Mouse (Mus musculus): ENCODE data around the gene Comp. TPM values are rescaled to one million over a fixed set of nuclear protein-coding genes. Genes with fewer than 3 reads are reported as not detected.

Gene Comp
- polyA plus RNA-seq, 1 experiment from 2014 or later = 0.13 TPM

DNA sequence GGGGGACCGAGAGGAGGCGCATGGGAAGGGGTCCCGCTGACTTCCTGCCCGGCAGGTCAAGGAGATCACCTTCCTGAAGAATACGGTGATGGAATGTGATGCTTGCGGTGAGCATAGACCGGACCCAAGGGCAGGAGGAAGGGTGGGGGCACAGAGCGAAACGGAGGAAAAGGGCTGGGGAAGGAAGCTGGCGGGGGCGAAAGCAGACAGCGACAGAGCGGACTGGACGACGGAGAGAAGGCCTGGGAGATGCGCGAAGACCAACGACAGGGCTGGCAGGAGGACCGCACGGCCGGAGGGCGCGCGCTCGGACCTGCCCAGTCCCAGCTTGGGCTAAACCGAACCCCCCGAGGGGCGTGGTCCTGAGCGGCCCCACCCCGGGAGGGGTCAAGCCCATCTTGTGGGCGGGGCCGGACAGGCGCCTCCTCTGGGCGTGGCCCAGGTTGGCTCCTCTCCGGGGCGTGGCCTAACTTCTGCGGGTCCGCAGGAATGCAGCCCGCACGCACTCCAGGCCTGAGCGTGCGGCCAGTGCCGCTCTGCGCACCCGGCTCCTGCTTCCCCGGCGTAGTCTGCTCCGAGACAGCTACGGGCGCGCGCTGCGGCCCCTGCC lies 1.1 kb downstream of the Comp start:
- Histone ChIP-seq H3K36me3 (ENCODE audit: insufficient read depth, low read length) (no peaks in the 10 kb centered on the region), H3K4me3 (ENCODE audit: low read depth, low read length) (peak overlapping the region; percentile 27), H3K9me3 (ENCODE audit: low read length) (no peaks in the 10 kb centered on the region), H3K27me3 (replicated peaks; ENCODE audit: insufficient read depth, low read length) (peaks cover 54% of the 10 kb centered on the region), H3K9ac (replicated peaks; ENCODE audit: low read depth) (no peak overlapping the region), H3K4me2 (replicated peaks; ENCODE audit: low read depth, low read length) (peak overlapping the region; percentile 44), H3K4me1 (ENCODE audit: insufficient read depth, low read depth, low read length) (peaks cover 9% of the 10 kb centered on the region; the same call in 1 of the 2 replicates), H3K27ac (ENCODE audit: low read length) (no peak overlapping the region)
- DNase-seq (ENCODE audit: low spot score) (peak; percentile 80), ATAC-seq (peak; percentile 84)
- TF ChIP-seq CTCF (IDR thresholded peaks at IDR 0.05) (no peak), EP300 (IDR thresholded peaks at IDR 0.05) (no peak)
- under 1% methylated on average over 36 of the region's 53 CpGs for WGBS

DNA sequence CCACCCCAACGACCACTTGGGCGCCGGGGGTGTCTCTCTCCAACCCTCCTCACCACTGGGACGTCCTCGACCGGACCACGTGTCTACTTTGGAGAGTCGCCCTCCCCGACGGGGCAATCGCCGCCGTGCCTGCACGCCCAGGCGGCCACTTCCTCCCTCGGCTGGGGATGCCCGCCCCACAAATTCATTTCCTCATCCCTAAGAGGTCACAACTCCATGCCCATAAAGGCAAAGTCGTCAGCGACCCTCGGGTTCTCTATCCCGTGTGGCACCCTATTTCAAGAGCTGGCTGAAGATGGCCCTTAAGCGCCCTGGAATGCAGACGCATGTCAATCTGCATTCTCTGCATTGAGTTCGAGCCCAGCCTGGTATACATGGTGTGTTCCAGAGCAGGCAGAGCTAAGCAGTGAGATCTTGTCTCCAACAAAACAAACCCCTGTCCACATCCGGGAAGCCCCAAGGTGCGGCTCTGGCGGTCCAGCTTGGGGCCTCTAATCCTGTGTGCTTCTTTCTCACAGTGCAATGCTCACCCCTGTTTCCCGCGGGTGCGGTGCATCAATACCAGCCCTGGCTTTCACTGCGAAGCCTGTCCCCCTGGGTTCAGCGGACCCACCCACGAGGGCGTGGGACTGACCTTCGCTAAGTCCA lies 2.0 kb downstream of the Comp start:
- Histone ChIP-seq H3K27me3 (replicated peaks; ENCODE audit: insufficient read depth, low read length) (peaks cover 54% of the 10 kb centered on the region), H3K4me2 (replicated peaks; ENCODE audit: low read depth, low read length) (no peak overlapping the region), H3K36me3 (ENCODE audit: insufficient read depth, low read length) (no peaks in the 10 kb centered on the region), H3K27ac (ENCODE audit: low read length) (no peak overlapping the region), H3K4me1 (ENCODE audit: insufficient read depth, low read depth, low read length) (peaks cover 9% of the 10 kb centered on the region; the same call in 1 of the 2 replicates), H3K4me3 (ENCODE audit: low read depth, low read length) (peak overlapping the region; percentile 27; the same call in 1 of the 2 replicates), H3K9ac (replicated peaks; ENCODE audit: low read depth) (no peak overlapping the region), H3K9me3 (ENCODE audit: low read length) (no peaks in the 10 kb centered on the region)
- ATAC-seq (peak; percentile 14), DNase-seq (ENCODE audit: low spot score) (no peak)
- TF ChIP-seq EP300 (IDR thresholded peaks at IDR 0.05) = no peak
- TF ChIP-seq CTCF (IDR thresholded peaks at IDR 0.05) = no peak
- 6% methylated on average over 35 of the region's 35 CpGs for WGBS

DNA sequence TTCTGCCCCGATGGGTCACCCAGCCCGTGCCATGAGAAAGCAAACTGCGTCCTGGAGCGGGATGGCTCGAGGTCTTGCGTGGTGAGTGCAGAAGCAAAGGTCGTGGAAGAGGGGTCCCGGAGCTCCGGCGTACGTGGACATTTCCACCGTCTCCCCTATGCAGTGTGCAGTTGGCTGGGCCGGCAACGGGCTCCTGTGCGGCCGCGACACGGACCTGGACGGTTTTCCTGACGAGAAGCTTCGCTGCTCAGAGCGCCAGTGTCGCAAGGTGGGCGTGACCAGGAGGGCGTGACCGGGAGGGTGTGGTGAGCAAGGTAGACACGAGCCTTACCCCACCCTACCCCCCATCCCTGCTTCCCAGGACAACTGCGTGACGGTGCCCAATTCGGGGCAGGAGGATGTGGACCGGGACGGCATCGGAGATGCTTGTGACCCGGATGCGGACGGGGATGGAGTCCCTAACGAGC lies 3.0 kb downstream of the Comp start:
- H3K4me3 ChIP-seq (ENCODE audit: low read depth, low read length) = no peak overlapping the region; the same call in 1 of the 2 replicates
- peaks cover 54% of the 10 kb centered on the region for H3K27me3 ChIP-seq (replicated peaks; ENCODE audit: insufficient read depth, low read length)
- no peak overlapping the region for H3K27ac ChIP-seq (ENCODE audit: low read length)
- H3K4me2 ChIP-seq (replicated peaks; ENCODE audit: low read depth, low read length) = peak overlapping the region; percentile 28; the same call in 1 of the 2 replicates
- DNase-seq (ENCODE audit: low spot score) = no peak
- TF ChIP-seq CTCF (IDR thresholded peaks at IDR 0.05) = no peak
- no peak for TF ChIP-seq EP300 (IDR thresholded peaks at IDR 0.05)
- H3K36me3 ChIP-seq (ENCODE audit: insufficient read depth, low read length) = no peaks in the 10 kb centered on the region
- no peaks in the 10 kb centered on the region for H3K9me3 ChIP-seq (ENCODE audit: low read length)
- peaks cover 9% of the 10 kb centered on the region; the same call in 1 of the 2 replicates for H3K4me1 ChIP-seq (ENCODE audit: insufficient read depth, low read depth, low read length)
- ATAC-seq = no peak
- no peak overlapping the region for H3K9ac ChIP-seq (replicated peaks; ENCODE audit: low read depth)
- 6% methylated on average over 30 of the region's 37 CpGs for whole genome bisulfite sequencing

DNA sequence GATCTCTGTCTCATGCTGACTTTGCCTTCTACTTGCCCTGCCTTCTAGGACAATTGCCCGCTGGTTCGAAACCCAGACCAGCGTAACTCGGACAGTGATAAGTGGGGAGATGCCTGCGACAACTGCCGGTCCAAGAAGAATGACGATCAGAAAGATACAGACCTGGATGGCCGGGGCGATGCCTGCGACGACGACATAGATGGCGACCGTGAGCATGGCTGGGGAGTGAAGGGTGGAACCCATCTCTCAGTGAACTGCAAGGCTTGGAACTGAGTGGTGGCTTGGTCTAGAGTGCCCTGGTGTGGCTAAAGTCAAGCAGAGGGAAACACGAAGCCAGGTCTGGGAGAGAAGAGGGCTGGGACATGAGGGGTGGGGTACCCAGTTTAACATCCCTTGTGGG lies 3.7 kb downstream of the Comp start:
- H3K4me3 ChIP-seq (ENCODE audit: low read depth, low read length) = no peak overlapping the region
- H3K4me1 ChIP-seq (ENCODE audit: insufficient read depth, low read depth, low read length) = peaks cover 9% of the 10 kb centered on the region; the same call in 1 of the 2 replicates
- peaks cover 54% of the 10 kb centered on the region for H3K27me3 ChIP-seq (replicated peaks; ENCODE audit: insufficient read depth, low read length)
- H3K36me3 ChIP-seq (ENCODE audit: insufficient read depth, low read length) = no peaks in the 10 kb centered on the region
- no peak for ATAC-seq
- DNase-seq (ENCODE audit: low spot score) = no peak
- no peak overlapping the region for H3K4me2 ChIP-seq (replicated peaks; ENCODE audit: low read depth, low read length)
- no peaks in the 10 kb centered on the region for H3K9me3 ChIP-seq (ENCODE audit: low read length)
- no peak overlapping the region for H3K9ac ChIP-seq (replicated peaks; ENCODE audit: low read depth)
- H3K27ac ChIP-seq (ENCODE audit: low read length) = no peak overlapping the region
- WGBS = 15% methylated on average over 15 of the region's 15 CpGs
- TF ChIP-seq CTCF (IDR thresholded peaks at IDR 0.05) (no peak; the same call in 1 of the 2 replicates), EP300 (IDR thresholded peaks at IDR 0.05) (no peak)

DNA sequence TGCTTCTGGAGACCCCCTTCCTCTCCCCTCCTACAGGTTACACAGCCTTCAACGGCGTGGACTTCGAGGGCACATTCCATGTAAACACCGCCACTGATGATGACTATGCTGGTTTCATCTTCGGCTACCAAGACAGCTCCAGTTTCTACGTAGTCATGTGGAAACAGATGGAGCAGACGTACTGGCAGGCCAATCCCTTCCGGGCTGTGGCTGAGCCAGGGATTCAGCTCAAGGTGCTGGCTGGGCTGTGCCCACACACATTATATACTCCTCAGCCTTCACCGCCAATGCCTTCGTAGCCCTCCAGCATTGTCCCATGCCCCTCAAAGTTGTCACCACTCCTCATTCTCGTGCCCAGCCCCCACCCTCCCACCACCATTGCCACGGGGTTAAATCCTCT lies 6.7 kb downstream of the Comp start:
- ATAC-seq = no peak
- peaks cover 29% of the 10 kb centered on the region for H3K27me3 ChIP-seq (replicated peaks; ENCODE audit: insufficient read depth, low read length)
- H3K4me3 ChIP-seq (ENCODE audit: low read depth, low read length) = no peak overlapping the region
- 82% methylated on average over 12 of the region's 12 CpGs for WGBS
- H3K27ac ChIP-seq (ENCODE audit: low read length) = no peak overlapping the region
- H3K9me3 ChIP-seq (ENCODE audit: low read length) = no peaks in the 10 kb centered on the region
- H3K9ac ChIP-seq (replicated peaks; ENCODE audit: low read depth) = no peak overlapping the region
- H3K36me3 ChIP-seq (ENCODE audit: insufficient read depth, low read length) = no peaks in the 10 kb centered on the region
- no peak for TF ChIP-seq CTCF (IDR thresholded peaks at IDR 0.05)
- TF ChIP-seq EP300 (IDR thresholded peaks at IDR 0.05) = no peak
- H3K4me1 ChIP-seq (ENCODE audit: insufficient read depth, low read depth, low read length) = peaks cover 2% of the 10 kb centered on the region; the same call in 1 of the 2 replicates
- no peak for DNase-seq (ENCODE audit: low spot score)
- no peak overlapping the region for H3K4me2 ChIP-seq (replicated peaks; ENCODE audit: low read depth, low read length)

DNA sequence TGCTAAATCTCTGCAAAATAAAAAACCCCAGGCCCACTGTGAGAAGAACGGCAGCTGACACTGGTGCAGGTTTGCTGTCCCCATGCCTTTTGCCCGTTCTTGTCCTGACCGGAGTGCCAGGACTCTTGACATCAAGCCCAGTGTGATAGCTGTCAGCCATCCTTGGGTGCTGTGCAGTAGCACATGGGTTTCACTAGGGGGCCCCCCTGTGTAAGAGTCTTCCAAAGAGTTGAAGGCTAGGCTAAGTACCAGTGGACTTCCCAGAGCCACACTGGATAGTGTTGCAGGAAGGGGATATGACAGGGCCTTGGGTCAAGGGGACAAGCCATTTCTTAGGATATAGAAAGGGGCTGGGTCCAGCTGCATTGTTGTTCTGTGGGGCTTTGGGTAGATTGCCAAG lies 9.9 kb downstream of the Comp start:
- Histone ChIP-seq H3K9ac (replicated peaks; ENCODE audit: low read depth) (no peak overlapping the region), H3K9me3 (ENCODE audit: low read length) (no peaks in the 10 kb centered on the region), H3K4me2 (replicated peaks; ENCODE audit: low read depth, low read length) (no peak overlapping the region)

More for the DNA sequence above, 9.9 kb downstream of the Comp start:
- 0 out of 2 replicates have a peak, but pooled peaks cover under 1% of the 10 kb centered on the region for H3K27me3 ChIP-seq (replicated peaks; ENCODE audit: insufficient read depth, low read length)
- no peak overlapping the region for H3K4me3 ChIP-seq (ENCODE audit: low read depth, low read length)
- 35% methylated on average over 3 of the region's 3 CpGs for WGBS
- peak; percentile 76 for ATAC-seq
- DNase-seq (ENCODE audit: low spot score) = peak; percentile 83
- TF ChIP-seq CTCF (IDR thresholded peaks at IDR 0.05) = peak; percentile 90
- no peak for TF ChIP-seq EP300 (IDR thresholded peaks at IDR 0.05)
- no peak overlapping the region for H3K27ac ChIP-seq (ENCODE audit: low read length)
- H3K36me3 ChIP-seq (ENCODE audit: insufficient read depth, low read length) = no peaks in the 10 kb centered on the region
- no peaks in the 10 kb centered on the region for H3K4me1 ChIP-seq (ENCODE audit: insufficient read depth, low read depth, low read length)

Measured in lung, postnatal 0 days (tissue).